Mouse (Mus musculus) megakaryocyte, embryonic 14.5 days (primary cell): ENCODE results near the gene Gm49395.

Experiments
- FLI1 ChIP-seq: IDR thresholded peaks from 2 replicates; pipeline ENCODE4 v1.6.1; 2012; ENCODE audit warnings: low read length, inconsistent platforms, mixed read lengths
- GATA1 ChIP-seq: IDR thresholded peaks from 3 replicates; pipeline ENCODE4 v1.6.1; 2012; ENCODE audit warnings: mixed read lengths, low read length, inconsistent platforms, borderline replicate concordance

GRCm38 (mm10) chr13:115067324-115067967 is 34.3 kb downstream of the Gm49395 start:
- TF ChIP-seq GATA1 (no peak), FLI1 (no peak)
